Comparison of ENCODE assay signal across 7 mouse cellular contexts in the genomic region with DNA sequence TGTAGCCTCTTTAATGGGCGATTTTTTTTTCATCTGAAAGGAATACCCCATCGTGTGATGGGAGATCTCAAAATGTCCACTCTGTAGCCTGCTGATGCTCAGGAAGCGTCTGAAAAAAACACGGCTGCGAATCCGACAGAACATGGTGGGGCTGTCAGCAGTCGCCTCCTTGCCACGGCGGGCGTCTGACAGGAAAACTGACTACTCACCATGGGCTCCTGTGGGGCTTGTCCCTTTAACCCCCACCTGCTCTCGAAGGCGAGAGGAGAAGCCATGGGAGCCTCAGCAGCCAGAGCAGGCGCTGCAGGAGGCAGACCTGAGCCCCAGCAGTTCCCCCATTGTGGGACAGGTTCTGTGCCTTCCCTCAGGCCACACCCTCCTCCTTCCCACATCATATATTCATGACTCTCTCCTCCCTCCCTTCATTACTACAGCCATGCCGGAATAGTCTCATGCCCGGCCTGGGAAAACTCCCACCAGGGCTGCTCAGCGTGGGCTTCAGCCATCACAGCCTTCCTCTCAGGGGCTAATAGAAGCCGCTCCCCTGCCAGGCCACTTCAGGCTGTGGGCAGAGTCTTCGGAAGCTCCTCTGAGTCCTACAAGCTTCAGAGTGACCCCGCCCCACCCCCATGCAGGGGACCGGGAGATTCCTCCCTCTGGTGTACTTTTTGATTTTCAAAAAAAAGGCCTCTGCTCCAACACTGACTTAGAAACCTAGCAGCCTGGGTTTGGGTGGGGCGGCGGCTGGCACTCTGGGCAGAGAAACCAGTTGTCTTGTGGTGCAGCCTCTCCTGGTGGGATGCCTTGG. TPM values are rescaled to one million over a fixed set of nuclear protein-coding genes. Genes with fewer than 3 reads are reported as not detected.
DNase-seq lines count a peak whose midpoint lies in the region; ATAC-seq lines count a peak whose summit lies in the region.

No protein-coding gene starts in this region.

- no peaks in the 10 kb centered on the region; the same call in 1 of the 2 replicates for H3K36me3 ChIP-seq in lung, embryonic 16.5 days (ENCODE audit: control insufficient read depth, insufficient read depth, low read length)
- H3K36me3 ChIP-seq in forebrain, embryonic 11.5 days (ENCODE audit: control insufficient read depth, insufficient read depth, low read length) = no peaks in the 10 kb centered on the region
- H3K36me3 ChIP-seq in limb, embryonic 13.5 days = no peaks in the 10 kb centered on the region
- H3K36me3 ChIP-seq in stomach, embryonic 14.5 days (ENCODE audit: control insufficient read depth, insufficient read depth, low read length) = no peaks in the 10 kb centered on the region

- peak overlapping the region; percentile 17 for H3K9ac ChIP-seq in lung, embryonic 16.5 days (ENCODE audit: low read length)
- peak overlapping the region; percentile 48 for H3K9ac ChIP-seq in forebrain, embryonic 11.5 days (ENCODE audit: low read length)
- H3K9ac ChIP-seq in limb, embryonic 13.5 days = peak overlapping the region; percentile 48; the same call in 1 of the 2 replicates
- H3K9ac ChIP-seq in stomach, embryonic 14.5 days (replicated peaks; ENCODE audit: low read depth, low read length) = no peak overlapping the region

- DNase-seq in lung, adult 18-20 months = no peak
- peak; percentile 58 for DNase-seq in forebrain, embryonic 11.5 days (ENCODE audit: low spot score)
- DNase-seq in spleen, postnatal 10 days (ENCODE audit: low spot score in 2 of 2) = no peak
- DNase-seq in kidney, adult 11 months = no peak

- no peaks in the 10 kb centered on the region for H3K9me3 ChIP-seq in lung, embryonic 16.5 days (ENCODE audit: control insufficient read depth, low read length)
- H3K9me3 ChIP-seq in forebrain, embryonic 11.5 days (ENCODE audit: control insufficient read depth, low read length) = no peaks in the 10 kb centered on the region
- no peaks in the 10 kb centered on the region for H3K9me3 ChIP-seq in limb, embryonic 13.5 days
- H3K9me3 ChIP-seq in stomach, embryonic 14.5 days (ENCODE audit: control insufficient read depth, low read depth, low read length) = no peaks in the 10 kb centered on the region

- no peaks in the 10 kb centered on the region for H3K27me3 ChIP-seq in lung, embryonic 16.5 days (ENCODE audit: control insufficient read depth, insufficient read depth, low read depth, low read length)
- H3K27me3 ChIP-seq in forebrain, embryonic 11.5 days (ENCODE audit: control insufficient read depth, insufficient read depth, low read length) = no peaks in the 10 kb centered on the region
- H3K27me3 ChIP-seq in limb, embryonic 13.5 days = peaks cover 28% of the 10 kb centered on the region
- no peaks in the 10 kb centered on the region for H3K27me3 ChIP-seq in stomach, embryonic 14.5 days (ENCODE audit: control insufficient read depth, insufficient read depth, low read length)

- peak overlapping the region; percentile 31 for H3K4me3 ChIP-seq in lung, embryonic 16.5 days (ENCODE audit: low read length)
- H3K4me3 ChIP-seq in forebrain, embryonic 11.5 days (ENCODE audit: low read depth, low read length) = peak overlapping the region; percentile 19; the same call in 1 of the 2 replicates
- peak overlapping the region; percentile 29 for H3K4me3 ChIP-seq in limb, embryonic 13.5 days
- peak overlapping the region; percentile 20; the same call in 1 of the 2 replicates for H3K4me3 ChIP-seq in stomach, embryonic 14.5 days (ENCODE audit: low read depth, low read length)

- peaks cover 3% of the 10 kb centered on the region; the same call in 1 of the 2 replicates for H3K4me1 ChIP-seq in lung, embryonic 16.5 days (replicated peaks; ENCODE audit: control insufficient read depth, insufficient read depth, low read length)
- peaks cover 6% of the 10 kb centered on the region; the same call in 1 of the 2 replicates for H3K4me1 ChIP-seq in forebrain, embryonic 11.5 days (replicated peaks; ENCODE audit: control insufficient read depth, insufficient read depth, low read length)
- H3K4me1 ChIP-seq in limb, embryonic 13.5 days = peaks cover 18% of the 10 kb centered on the region
- no peaks in the 10 kb centered on the region for H3K4me1 ChIP-seq in stomach, embryonic 14.5 days (ENCODE audit: control insufficient read depth, insufficient read depth, low read length)

- peak; percentile 16; the same call in 1 of the 2 replicates for ATAC-seq in lung, embryonic 16.5 days (ENCODE audit: low read depth)
- no peak for ATAC-seq in forebrain, embryonic 11.5 days (replicated peaks; ENCODE audit: low FRiP score)
- ATAC-seq in limb, embryonic 13.5 days (ENCODE audit: low FRiP score, low read depth) = no peak
- no peak; the same call in 1 of the 2 replicates for ATAC-seq in stomach, embryonic 14.5 days (ENCODE audit: insufficient number of reproducible peaks, insufficient read depth, low FRiP score, low read depth)

- H3K27ac ChIP-seq in lung, embryonic 16.5 days (ENCODE audit: low read length) = no peak overlapping the region
- H3K27ac ChIP-seq in forebrain, embryonic 11.5 days (ENCODE audit: low read depth, low read length) = no peak overlapping the region
- H3K27ac ChIP-seq in limb, embryonic 13.5 days = no peak overlapping the region
- no peak overlapping the region for H3K27ac ChIP-seq in stomach, embryonic 14.5 days (ENCODE audit: low read length)

- WGBS in lung, embryonic 16.5 days = 32% methylated on average over 22 of the region's 22 CpGs
- WGBS in forebrain, embryonic 11.5 days = 27% methylated on average over 22 of the region's 22 CpGs
- 28% methylated on average over 22 of the region's 22 CpGs for WGBS in limb, embryonic 13.5 days
- 41% methylated on average over 22 of the region's 22 CpGs for WGBS in stomach, embryonic 14.5 days

- peak overlapping the region; percentile 43 for H3K4me2 ChIP-seq in lung, embryonic 16.5 days (ENCODE audit: low read depth, low read length)
- H3K4me2 ChIP-seq in forebrain, embryonic 11.5 days (ENCODE audit: low read depth, low read length, severe bottlenecking) = peak overlapping the region; percentile 47; the same call in 1 of the 2 replicates
- peak overlapping the region; percentile 56 for H3K4me2 ChIP-seq in limb, embryonic 13.5 days (replicated peaks)
- peak overlapping the region; percentile 35 for H3K4me2 ChIP-seq in stomach, embryonic 14.5 days (replicated peaks; ENCODE audit: low read depth, low read length)

RNA-seq across cellular contexts. Expression of a gene that starts 44.5 kb away (rescaled TPM):
- polyA plus RNA-seq in lung, embryonic 16.5 days (2015; fragmentation: Nextera tagmentation; extraction: Ambion mirVana) = 649 and 667 TPM in 2 replicates
- polyA plus RNA-seq in forebrain, embryonic 11.5 days (2014; fragmentation: Nextera tagmentation; extraction: Ambion mirVana) = 881 and 979 TPM in 2 replicates
- 763 and 771 TPM in 2 replicates for polyA plus RNA-seq in limb, embryonic 13.5 days (2015; fragmentation: Nextera tagmentation; extraction: Ambion mirVana)
- polyA plus RNA-seq in stomach, embryonic 14.5 days (2014; fragmentation: Nextera tagmentation; extraction: Ambion mirVana) = 706 and 729 TPM in 2 replicates
